Mouse (Mus musculus): ENCODE results near the gene P2rx1.

P2rx1 gene

DNA sequence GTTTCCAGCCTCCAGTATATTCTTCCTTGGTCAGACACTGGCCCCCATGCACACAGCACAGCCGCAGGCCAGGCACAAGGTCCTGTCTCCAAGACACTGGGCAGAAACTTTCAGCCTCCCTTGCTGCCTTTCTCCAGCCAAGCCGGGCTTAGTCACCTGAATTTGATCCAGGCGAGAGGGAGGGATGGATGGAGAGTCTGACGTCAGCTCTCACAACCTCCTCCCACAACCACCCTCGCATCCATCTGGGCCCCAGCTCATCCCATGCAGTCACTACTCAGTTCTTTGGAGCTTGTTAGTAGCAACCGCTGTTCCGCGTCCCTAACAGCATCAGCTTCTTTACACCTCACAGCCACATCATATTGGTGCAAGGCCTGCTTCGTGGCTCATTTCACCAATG lies 24.2 kb downstream of the P2rx1 start:
- peak; percentile 96 for DNase-seq (ENCODE audit: low read depth)

DNA sequence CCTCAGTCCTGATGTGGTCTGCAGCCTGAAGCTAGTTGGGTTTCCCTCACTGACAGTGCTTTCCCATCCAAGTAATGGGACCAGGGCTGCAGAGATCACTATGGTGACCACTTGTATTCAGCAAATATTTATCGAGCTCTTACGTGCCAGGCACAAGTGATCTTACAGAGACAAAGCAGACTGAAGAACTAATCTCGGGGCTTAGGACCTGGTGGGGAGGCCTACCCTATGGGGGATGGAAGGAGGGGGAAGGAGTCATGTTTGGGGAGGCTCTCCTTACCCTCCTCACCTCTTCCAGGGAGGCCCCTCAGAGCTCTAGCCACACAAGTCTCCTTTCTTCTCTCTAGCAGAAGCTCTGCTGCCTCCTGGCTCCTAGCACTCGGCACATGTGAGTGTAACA lies 24.9 kb downstream of the P2rx1 start:
- no peak for DNase-seq (ENCODE audit: low read depth)

DNA sequence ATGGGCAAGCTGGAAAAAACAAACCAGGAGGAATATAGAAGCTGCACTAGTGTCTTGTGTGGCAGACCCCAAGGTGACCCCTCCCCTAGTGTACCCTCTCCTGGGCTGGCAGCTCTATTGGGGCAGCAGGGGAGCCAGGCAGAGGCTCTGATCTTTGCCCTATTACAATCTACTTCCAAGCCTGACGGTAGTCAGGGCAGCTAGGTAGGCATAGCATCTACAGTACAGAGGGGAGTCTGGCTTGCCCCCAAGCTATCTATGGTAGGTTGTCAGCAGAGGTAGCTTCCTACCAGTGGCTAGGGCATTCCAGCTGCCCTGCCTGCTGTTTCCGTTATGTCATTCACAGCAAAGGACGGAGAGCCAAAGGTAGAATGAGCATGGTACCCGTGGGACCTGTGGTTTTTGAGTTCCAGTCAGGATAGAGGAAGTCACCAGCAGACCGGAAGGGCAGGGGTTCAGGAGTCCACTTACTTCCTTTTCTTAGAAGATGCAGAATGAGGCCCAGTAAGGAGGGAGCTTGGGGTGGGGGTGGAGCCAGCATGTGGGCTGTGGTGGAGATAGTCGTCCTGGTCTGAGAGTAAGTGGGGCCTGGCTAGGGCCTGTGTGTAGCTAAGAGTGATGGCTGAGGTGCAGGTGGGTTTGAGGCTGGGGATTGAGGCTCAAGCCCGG lies 25.5 kb downstream of the P2rx1 start:
- DNase-seq (ENCODE audit: low read depth): no peak

DNA sequence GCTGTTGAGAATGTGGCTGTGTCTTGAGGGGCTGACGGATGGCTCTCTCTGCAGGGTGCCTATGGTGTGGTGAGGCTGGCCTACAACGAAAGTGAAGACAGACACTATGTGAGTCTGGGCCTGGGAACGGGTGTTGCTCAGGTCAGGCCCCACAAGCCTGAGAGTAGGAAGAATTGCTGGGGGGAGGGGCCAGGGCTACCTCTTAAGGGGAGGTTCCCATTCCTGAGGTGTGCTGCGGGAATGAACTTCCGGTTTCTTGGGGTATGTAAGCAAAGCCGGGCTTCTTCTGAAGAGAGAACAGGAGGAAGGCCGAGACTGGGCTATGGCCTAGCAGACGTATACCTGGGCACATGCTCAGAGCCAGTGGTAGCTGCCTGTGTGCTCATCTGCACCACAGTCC lies 28.1 kb downstream of the P2rx1 start:
- DNase-seq (ENCODE audit: low read depth): no peak

DNA sequence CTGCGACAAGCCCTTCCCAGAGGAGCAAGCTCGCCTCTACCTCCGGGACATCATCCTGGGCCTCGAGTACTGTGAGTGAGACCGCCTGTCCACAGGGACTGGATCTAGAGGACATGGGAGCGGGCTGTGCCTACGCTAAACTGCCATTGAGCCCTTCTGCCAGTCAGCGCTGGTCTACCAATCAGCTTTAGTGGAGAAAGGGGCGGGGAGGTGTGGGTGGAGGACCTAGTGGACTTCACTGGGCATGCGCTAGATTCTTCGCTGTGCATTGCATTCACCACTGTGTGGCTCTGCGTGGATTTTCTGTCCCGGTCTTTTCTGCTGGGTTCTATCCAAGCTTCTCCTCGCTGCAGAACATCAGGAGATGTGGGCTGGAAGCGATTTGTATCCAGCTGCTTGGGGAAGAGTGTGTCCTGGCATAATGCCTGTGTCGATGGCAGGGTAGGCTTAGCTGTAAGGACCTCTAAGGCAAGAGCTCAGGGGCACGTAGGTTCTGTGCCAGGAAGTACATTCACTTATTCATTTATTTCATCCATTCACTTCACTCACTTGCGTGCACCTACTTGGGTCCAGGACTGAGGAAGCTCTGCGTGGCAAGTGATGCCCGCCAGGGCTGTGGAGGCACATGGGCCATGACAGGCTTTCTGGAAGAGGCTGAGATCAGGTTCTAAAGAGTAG lies 32.1 kb downstream of the P2rx1 start:
- DNase-seq (ENCODE audit: low read depth): no peak

DNA sequence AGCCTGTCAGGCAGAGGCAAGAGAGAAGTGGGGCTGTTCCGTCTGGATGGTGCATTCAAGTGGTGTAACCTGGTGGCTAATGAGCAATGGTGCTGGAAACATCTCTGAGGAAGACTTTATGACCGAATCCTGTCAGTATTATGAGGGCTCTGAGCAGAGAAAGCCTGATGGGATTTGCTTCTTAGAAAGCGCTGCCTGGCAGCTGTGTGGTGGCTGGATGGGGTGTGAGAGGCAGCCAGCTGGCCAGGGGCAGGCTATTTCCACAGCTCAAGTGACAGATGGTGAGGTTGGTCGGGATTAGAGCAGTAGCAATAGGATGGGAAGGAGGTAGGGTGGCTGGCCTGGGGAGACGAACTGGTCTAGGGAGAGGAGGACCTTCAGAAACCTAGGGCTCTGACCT lies 32.6 kb downstream of the P2rx1 start:
- no peak for DNase-seq (ENCODE audit: low read depth)

DNA sequence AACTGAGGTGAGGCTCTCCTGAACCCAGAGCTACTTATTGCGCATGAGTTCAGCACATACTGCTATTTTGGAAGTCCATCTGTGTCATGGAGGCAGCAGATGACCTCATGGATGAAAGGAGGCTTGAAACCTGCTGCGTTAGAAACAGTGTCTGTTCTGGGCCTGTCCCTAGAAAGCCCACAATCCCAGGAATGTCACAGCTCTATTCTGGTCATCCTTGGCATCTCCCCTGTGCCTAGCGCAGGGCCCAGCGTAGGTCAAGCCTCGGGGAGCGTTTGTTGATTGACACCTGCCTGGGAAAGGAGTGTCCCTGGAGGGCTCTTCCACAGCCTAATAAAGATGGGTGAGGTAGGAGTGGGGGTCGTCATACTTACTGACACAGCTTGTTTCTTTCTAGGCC lies 37.2 kb downstream of the P2rx1 start:
- no peak for DNase-seq (ENCODE audit: low read depth)

DNA sequence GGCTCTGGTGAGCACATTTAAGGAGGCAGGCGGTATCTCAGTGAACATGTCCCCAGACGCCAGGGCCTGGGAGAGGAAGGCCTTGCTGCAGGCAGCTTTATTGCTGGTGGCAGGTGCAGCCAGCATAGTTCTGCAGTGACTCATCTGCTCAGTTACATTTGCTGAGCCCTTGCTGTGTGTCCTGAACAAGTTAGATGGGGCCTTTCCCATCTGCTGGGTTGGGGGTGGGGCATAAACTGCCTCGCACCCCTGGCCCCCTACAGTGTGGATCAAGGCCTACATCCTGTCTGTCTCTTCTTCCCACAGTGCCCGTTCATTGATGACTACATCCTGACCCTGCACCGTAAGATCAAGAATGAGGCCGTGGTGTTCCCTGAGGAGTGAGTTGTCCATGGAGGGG lies 38.0 kb downstream of the P2rx1 start:
- peak; percentile 48 for DNase-seq (ENCODE audit: low read depth)

DNA sequence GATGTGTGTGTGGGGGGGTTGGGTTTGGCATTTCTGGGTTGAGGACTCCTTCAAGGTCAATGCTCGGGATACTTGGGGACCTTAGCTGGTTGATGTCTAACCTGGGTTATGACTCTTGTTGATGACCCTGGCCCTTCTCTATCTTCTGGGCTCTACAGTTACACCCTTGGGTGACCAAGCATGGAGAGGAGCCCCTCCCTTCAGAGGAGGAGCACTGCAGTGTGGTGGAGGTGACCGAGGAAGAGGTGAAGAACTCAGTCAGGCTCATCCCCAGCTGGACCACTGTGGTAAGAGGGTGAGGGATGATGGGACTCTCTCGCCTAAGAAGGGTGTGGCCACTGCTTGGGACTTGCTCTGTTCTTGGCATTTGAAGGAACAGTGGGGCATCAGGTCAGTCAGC lies 38.8 kb downstream of the P2rx1 start:
- DNase-seq (ENCODE audit: low read depth): no peak

DNA sequence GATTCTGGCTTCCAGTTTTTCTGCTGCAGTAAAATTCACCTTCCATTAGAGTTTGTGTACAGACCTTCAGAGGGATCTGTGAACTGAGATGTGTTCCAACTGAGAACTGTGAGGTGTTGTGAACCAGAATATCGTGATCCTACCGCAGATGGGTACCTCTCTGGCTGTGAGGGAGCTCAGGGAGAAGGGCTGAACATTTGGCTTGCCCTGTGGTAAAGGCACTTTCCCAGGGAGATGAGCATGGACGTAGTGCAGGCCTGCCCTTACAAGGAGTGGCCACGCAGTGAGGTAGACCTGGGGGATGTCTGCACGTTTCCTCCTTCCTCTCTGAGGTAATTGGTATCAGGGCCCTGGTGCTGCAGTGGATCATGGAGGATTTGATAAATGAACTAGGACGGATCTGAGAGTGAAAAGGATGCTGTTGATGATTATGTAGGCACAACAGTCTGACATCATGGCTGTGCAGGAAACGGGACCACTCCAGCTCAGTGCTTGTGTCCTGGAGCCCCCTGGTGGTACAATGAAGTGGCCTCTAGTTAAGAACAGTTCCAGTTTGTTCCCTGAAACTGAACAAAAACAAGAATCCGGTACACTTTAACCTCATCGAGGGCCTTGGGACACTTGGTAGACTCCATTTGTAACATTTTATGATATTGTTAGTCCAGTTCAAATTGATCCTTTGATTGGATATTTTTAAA lies 40.3 kb downstream of the P2rx1 start:
- peak; percentile 87 for DNase-seq (ENCODE audit: low read depth)

DNA sequence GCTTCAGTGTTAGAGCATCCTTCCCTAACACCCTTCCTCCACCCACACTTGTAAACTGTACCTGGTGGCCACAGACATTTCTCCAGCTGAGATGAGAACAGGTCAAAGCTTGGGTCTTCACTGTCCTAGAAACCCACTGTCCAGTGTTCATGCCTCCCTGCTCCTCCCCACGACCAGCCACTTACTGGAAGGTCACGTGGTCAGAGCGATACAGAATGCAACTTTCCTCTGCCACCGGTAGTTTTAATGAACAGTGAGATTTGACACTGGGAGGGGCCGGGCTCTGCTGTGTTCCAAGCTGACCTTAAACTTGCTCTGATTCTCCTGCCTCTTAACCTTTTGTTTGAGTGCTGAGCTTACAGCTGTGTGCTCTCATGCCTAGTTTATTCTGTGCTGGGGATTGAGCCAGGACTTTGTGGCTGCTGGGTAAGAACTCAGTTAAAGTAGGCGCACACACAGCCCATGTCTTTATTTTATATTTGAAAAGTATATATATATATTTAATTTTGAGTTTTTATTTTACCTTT lies 45.4 kb downstream of the P2rx1 start:
- DNase-seq (ENCODE audit: low read depth): no peak

DNA sequence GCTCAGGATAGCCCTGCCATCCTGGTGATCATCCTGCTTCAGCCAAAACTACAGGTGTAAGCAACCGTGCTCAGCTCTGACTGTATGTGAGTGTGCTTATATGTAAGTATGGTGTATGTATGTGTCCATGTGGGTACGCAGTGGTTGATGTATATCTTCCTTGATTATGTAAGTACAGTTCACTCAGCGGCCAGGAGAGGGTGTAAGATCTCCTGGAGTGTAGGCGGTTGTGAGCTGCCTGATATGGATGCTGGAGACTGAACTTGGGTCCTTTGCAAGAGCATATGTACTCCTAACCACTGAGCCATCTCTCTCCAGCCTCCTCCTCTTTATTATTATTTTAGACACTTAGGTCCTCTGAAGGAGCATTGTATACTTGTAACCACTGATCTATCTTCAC lies 45.9 kb downstream of the P2rx1 start:
- no peak for DNase-seq (ENCODE audit: low read depth)

DNA sequence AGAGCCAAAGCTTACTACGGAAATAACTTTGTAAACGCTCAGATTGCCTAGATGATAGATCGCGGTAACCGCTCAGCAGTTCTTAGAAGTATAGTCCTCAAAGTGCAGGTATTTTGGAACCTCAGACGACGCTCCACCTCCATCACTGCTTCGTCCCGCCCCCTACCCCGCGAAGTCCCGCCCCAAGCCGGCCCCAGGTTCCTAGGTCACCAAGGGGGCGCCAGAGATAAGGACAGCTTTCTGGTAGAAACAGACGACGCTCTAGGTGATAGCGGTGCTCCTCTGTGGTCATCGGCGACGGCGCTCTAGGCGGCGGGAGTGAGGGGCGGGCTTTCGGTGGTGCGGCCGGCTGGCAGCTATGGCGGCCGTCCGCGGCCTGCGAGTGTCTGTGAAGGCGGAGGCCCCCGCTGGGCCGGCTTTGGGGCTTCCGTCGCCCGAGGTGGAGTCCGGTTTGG lies 48.7 kb downstream of the P2rx1 start, which contains the start of gene Ncbp3:
TSS of gene Ncbp3 (plus strand) at position 242 of the 455 bp plus-strand sequence.
- DNase-seq (ENCODE audit: low read depth): peak; percentile 98

DNA sequence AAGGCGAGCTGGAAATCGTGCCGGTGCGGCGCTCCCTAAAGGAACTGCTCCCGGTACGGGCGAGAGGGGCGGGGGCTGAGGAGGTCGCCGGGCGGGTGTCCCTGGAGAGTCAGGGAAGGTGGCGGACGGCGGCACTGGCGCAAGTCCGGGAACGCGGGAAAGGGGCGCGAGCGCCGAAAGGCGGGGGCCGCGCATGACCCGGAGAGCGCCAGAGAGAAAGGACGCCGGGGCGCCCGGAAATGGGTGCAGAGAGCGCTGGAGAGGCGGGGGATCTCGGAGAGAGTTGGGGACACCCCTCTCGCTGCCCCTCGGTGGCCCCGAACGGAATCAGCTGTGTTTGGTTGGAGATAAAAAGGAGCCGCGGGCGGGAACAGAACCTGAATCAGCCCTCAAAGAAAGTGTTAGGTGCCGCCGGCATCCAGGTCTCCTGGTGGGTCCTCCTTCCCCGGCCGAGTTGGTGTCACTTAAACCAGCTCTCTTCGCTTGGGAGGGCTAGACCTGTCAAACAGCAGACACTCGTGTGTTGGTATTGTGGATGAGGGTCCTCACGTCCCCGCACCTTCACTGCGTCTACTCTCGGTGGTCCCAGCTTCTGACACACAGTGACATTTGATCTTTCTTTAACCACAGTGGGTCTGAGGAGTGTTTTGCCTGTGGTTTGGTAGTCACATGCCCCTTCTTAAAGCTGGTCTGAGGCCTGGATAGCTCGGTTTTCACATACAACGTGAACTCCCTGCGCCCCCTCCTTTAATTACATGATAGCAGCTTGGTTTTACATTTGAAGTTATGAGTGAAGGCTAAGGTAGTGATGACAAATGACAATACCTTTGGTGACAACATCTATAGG lies 49.4 kb downstream of the P2rx1 start:
- DNase-seq (ENCODE audit: low read depth): peak; percentile 17

DNA sequence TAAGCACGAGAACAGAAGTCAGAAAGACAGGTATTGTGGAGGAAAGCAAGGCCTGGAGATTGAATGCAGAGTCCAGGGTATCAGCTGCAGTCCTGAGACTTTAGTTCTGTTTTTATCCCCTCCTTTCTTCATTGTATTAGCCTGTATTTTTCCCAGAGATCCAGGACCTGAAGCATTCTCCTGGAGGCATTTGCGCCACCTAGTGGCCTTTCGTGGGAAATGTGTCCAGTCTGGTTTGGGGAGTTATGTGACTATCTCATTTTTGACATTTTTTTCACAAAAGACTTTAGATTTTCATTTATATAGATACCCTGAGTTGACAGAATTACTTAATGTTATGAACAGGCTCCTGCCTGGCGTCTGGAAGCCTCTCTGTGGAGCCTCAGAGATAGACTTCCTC lies 50.4 kb downstream of the P2rx1 start:
- peak; percentile 95 for DNase-seq (ENCODE audit: low read depth)

DNA sequence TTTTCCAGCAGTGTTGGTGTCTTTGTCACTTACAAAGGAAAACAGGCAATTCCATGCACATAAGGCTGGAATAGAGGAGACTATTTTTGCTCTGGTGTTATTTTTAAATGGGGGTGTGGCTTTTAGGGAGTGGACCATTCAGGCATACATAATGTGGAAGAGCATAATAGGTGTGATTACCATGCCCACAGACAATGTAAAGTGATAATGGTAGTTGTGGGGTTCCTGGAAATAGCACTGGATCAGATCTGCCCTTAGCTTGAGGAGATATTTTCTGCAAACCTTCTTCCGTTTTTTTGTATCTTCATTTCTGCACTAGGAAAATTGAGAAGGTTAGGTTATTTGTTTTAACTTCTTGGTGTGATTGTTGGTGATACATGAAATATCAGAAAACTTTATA lies 53.9 kb downstream of the P2rx1 start:
- no peak for DNase-seq (ENCODE audit: low read depth)

DNA sequence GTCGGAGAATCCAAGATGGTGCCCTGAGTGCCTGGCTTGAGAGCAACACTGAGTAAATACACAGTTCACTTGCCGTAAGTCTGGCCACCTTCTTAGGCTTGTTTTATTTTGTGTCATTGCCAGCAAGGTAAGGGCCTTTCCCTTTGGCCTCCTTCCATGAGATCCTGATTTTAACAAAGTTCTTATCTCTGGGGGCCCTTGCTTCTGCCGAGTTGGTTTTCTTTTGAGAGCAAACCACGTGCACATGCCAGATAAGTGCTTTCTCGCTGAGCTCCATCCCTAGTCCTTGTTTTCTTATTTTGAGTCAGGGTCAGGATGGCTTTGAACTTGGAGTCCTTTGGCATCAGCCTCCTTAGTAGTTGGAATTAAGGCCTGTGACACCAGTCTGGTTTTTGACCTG lies 58.8 kb downstream of the P2rx1 start:
- DNase-seq (ENCODE audit: low read depth): no peak

DNA sequence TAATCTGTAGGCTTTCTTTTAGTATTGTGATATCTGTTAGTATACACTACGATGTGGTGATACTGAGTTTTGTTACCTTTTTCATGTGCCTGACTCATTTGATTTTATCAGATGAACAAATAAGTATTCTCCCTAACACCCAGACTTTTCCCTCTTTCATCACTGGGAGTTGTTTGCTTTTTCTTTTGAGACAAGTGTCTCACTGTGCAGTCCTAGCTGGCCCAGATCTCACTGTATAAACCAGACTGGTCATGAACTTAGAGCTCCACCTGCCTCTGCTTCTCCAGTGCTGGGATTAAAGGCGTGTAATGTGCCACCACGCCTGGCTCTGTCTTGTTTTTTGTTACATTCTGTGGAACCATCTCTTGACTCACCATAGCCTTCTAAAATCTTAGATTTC lies 60.7 kb downstream of the P2rx1 start:
- no peak for DNase-seq (ENCODE audit: low read depth)

DNA sequence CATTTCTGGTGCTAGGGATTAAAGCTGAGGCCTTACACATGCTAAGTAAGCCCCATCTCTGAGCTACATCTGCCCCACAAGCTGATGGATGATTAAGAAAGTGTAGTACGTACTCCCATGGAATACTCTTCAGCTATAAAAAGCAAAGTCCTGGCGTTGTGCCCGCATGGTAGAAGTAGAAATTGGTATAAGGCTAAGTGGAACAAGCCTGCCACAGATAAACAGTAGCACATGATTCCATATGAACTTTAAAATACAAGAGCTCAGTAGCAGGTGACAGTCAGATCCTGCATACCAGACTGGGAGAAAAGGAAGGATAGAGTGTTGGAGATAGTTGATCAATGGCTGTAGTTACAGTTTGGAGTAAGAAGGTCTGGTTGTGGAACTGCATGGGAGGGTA lies 62.5 kb downstream of the P2rx1 start:
- no peak for DNase-seq (ENCODE audit: low read depth)

Data from NIH3T3 (cell line).